ENCODE assay signal across 8 mouse cellular contexts in the genomic region with DNA sequence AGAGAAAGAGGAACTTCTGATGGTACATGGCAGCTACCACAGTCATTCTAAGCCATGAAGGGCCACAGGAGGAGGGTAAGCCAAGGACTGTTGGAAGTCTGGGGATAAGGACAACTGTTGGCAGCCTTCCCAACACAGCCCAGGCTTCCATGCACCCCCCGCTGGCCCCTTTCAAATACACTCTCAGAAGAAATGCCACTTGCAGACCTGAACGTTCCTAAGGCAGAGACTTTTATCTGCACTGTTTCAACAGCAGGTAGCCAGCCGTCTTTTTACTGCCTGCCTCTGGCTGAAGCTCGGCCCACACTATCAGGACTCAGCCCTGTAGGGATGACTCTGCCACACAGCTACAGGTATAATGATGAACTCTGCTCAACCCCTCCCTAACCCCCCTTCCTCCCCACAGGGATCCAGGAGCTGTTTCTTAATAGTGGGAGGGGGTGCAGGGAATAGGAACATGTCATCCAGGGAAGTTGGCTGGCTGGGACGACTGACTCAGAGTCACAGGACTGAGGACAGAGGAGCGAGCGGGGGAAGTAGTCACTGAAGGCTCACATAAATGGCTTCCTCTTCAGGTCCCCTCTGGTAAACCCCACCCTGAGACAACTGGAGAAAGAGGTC. TPM values are rescaled to one million over a fixed set of nuclear protein-coding genes. Genes with fewer than 3 reads are reported as not detected.
DNase-seq lines count a peak whose midpoint lies in the region; ATAC-seq and TF ChIP-seq lines count a peak whose summit lies in the region.

No protein-coding gene starts in this region.

- no peaks in the 10 kb centered on the region for H3K9me3 ChIP-seq in kidney, postnatal 0 days (replicated peaks; ENCODE audit: low read length)
- no peaks in the 10 kb centered on the region for H3K9me3 ChIP-seq in hindbrain, postnatal 0 days (ENCODE audit: low read length)
- no peaks in the 10 kb centered on the region for H3K9me3 ChIP-seq in midbrain, embryonic 15.5 days

- ATAC-seq in kidney, postnatal 0 days (replicated peaks; ENCODE audit: low FRiP score, low read depth): no peak
- no peak for ATAC-seq in hindbrain, postnatal 0 days
- ATAC-seq in midbrain, embryonic 15.5 days (replicated peaks): peak; percentile 28; the same call in 1 of the 2 replicates

- 0 out of 2 replicates have a peak overlapping the region, but pooled peaks have one; percentile 8 for H3K9ac ChIP-seq in kidney, postnatal 0 days (ENCODE audit: low read depth, low read length)
- no peak overlapping the region for H3K9ac ChIP-seq in hindbrain, postnatal 0 days (replicated peaks; ENCODE audit: low read length)
- no peak overlapping the region for H3K9ac ChIP-seq in midbrain, embryonic 15.5 days

- no peak for TF ChIP-seq CTCF in kidney, postnatal 0 days (IDR thresholded peaks at IDR 0.05; ENCODE audit: low read depth)
- TF ChIP-seq CTCF in cortical plate, adult 2 months (IDR thresholded peaks at IDR 0.05; ENCODE audit: extremely low read depth, insufficient read depth, low read length): no peak
- TF ChIP-seq CTCF in hindbrain, postnatal 0 days (IDR thresholded peaks at IDR 0.05; ENCODE audit: low read depth): no peak
- no peak for TF ChIP-seq CTCF in thymus, adult 2 months (IDR thresholded peaks at IDR 0.05; ENCODE audit: borderline replicate concordance, control insufficient read depth, extremely low read depth, insufficient read depth, low read length, poor library complexity)

- H3K36me3 ChIP-seq in kidney, postnatal 0 days (ENCODE audit: insufficient read depth, low read length): 0 out of 2 replicates have a peak, but pooled peaks cover 10% of the 10 kb centered on the region
- H3K36me3 ChIP-seq in hindbrain, postnatal 0 days (ENCODE audit: insufficient read depth, low read length): peaks cover 48% of the 10 kb centered on the region
- peaks cover 51% of the 10 kb centered on the region for H3K36me3 ChIP-seq in midbrain, embryonic 15.5 days (replicated peaks)
- no peaks in the 10 kb centered on the region for H3K36me3 ChIP-seq in thymus, adult 2 months (ENCODE audit: control insufficient read depth, insufficient read depth, low read length)

- WGBS in kidney, postnatal 0 days: 45% methylated on average over 7 of the region's 7 CpGs
- 30% methylated on average over 7 of the region's 7 CpGs for WGBS in hindbrain, postnatal 0 days
- 56% methylated on average over 7 of the region's 7 CpGs for WGBS in midbrain, embryonic 15.5 days
- WGBS in thymus, adult 2 months: 72% methylated on average over 7 of the region's 7 CpGs

- DNase-seq in kidney, postnatal 0 days (ENCODE audit: low spot score): no peak
- DNase-seq in kidney, postnatal 36 days: no peak
- DNase-seq in adrenal gland, postnatal 10 days: peak; percentile 69
- peak; percentile 64 for DNase-seq in hindbrain, postnatal 0 days (ENCODE audit: low spot score)
- no peak for DNase-seq in urinary bladder, postnatal 25 days (ENCODE audit: low spot score)
- no peak for DNase-seq in thymus, adult 2 months

- TF ChIP-seq POLR2A in cortical plate, adult 2 months (IDR thresholded peaks at IDR 0.05; ENCODE audit: extremely low read depth, insufficient read depth, low read length): no peak
- TF ChIP-seq POLR2A in thymus, adult 2 months (IDR thresholded peaks at IDR 0.05; ENCODE audit: control insufficient read depth, extremely low read depth, insufficient read depth, low read length, poor library complexity): no peak

- H3K27ac ChIP-seq in kidney, postnatal 0 days: peak overlapping the region; percentile 72
- H3K27ac ChIP-seq in cortical plate, adult 2 months (ENCODE audit: insufficient read depth, low read length): peak overlapping the region; percentile 66
- H3K27ac ChIP-seq in hindbrain, postnatal 0 days: peak overlapping the region; percentile 73
- peak overlapping the region; percentile 54 for H3K27ac ChIP-seq in midbrain, embryonic 15.5 days
- no peak overlapping the region for H3K27ac ChIP-seq in thymus, adult 2 months (ENCODE audit: control insufficient read depth, insufficient read depth, low read length)

- H3K4me1 ChIP-seq in kidney, postnatal 0 days (replicated peaks; ENCODE audit: insufficient read depth, low read length): peaks cover 47% of the 10 kb centered on the region
- peaks cover 29% of the 10 kb centered on the region for H3K4me1 ChIP-seq in cortical plate, adult 2 months (ENCODE audit: control insufficient read depth, insufficient read depth, low read length)
- H3K4me1 ChIP-seq in hindbrain, postnatal 0 days (ENCODE audit: insufficient read depth, low read length): peaks cover 16% of the 10 kb centered on the region; the same call in 1 of the 2 replicates
- peaks cover 9% of the 10 kb centered on the region; the same call in 1 of the 2 replicates for H3K4me1 ChIP-seq in midbrain, embryonic 15.5 days
- H3K4me1 ChIP-seq in thymus, adult 2 months (replicated peaks; ENCODE audit: control insufficient read depth, insufficient read depth, low read length): peaks cover 11% of the 10 kb centered on the region

- H3K27me3 ChIP-seq in kidney, postnatal 0 days (ENCODE audit: insufficient read depth, low read length): no peaks in the 10 kb centered on the region
- H3K27me3 ChIP-seq in hindbrain, postnatal 0 days (ENCODE audit: insufficient read depth, low read length): no peaks in the 10 kb centered on the region
- H3K27me3 ChIP-seq in midbrain, embryonic 15.5 days (replicated peaks): no peaks in the 10 kb centered on the region
- H3K27me3 ChIP-seq in thymus, adult 2 months (ENCODE audit: control insufficient read depth, insufficient read depth, low read length): no peaks in the 10 kb centered on the region

- H3K4me2 ChIP-seq in kidney, postnatal 0 days (ENCODE audit: low read length): no peak overlapping the region
- no peak overlapping the region for H3K4me2 ChIP-seq in hindbrain, postnatal 0 days (ENCODE audit: low read depth, low read length)
- H3K4me2 ChIP-seq in midbrain, embryonic 15.5 days: no peak overlapping the region

- no peak overlapping the region for H3K4me3 ChIP-seq in kidney, postnatal 0 days (replicated peaks; ENCODE audit: low read depth, low read length)
- no peak overlapping the region for H3K4me3 ChIP-seq in cortical plate, adult 2 months (ENCODE audit: insufficient read depth, low read length)
- no peak overlapping the region for H3K4me3 ChIP-seq in hindbrain, postnatal 0 days (ENCODE audit: low read length)
- H3K4me3 ChIP-seq in midbrain, embryonic 15.5 days: no peak overlapping the region
- no peak overlapping the region for H3K4me3 ChIP-seq in thymus, adult 2 months (ENCODE audit: control insufficient read depth, insufficient read depth, low read length)

RNA-seq across cellular contexts. Expression of a gene that starts 24.5 kb away (rescaled TPM):
- polyA plus RNA-seq in kidney, postnatal 0 days (2015; fragmentation: Nextera tagmentation; extraction: Ambion mirVana): 42.6 and 44.5 TPM in 2 replicates
- total RNA-seq in adrenal gland, postnatal 10 days (2021): 100 to 1,000 TPM; 170 to 208 TPM
- polyA plus RNA-seq in cortical plate, adult 2 months (2012; rRNA removed): 294 and 309 TPM in 2 replicates
- 245 TPM in 2 replicates for total RNA-seq in hindbrain, postnatal 0 days (2014; rRNA removed)
- polyA plus RNA-seq in hindbrain, postnatal 0 days (2015; fragmentation: Nextera tagmentation; extraction: Ambion mirVana): 73.7 and 75.5 TPM in 2 replicates
- 117 and 119 TPM in 2 replicates for polyA plus RNA-seq in midbrain, embryonic 15.5 days (2015; fragmentation: Nextera tagmentation; extraction: Ambion mirVana)
- 35.3 and 40.3 TPM in 2 replicates for polyA plus RNA-seq in thymus, adult 2 months (2012; rRNA removed)

RNA-seq across cellular contexts. Expression of a gene that starts 46.4 kb away (rescaled TPM):
- 26.2 and 27.0 TPM in 2 replicates for polyA plus RNA-seq in kidney, postnatal 0 days (2015; fragmentation: Nextera tagmentation; extraction: Ambion mirVana)
- 10 to 100 TPM; 64.7 to 67.8 TPM for total RNA-seq in adrenal gland, postnatal 10 days (2021)
- polyA plus RNA-seq in cortical plate, adult 2 months (2012; rRNA removed): 11.9 and 12.6 TPM in 2 replicates
- 5.3 and 9.5 TPM in 2 replicates for total RNA-seq in hindbrain, postnatal 0 days (2014; rRNA removed)
- polyA plus RNA-seq in hindbrain, postnatal 0 days (2015; fragmentation: Nextera tagmentation; extraction: Ambion mirVana): 4.7 and 5.3 TPM in 2 replicates
- polyA plus RNA-seq in midbrain, embryonic 15.5 days (2015; fragmentation: Nextera tagmentation; extraction: Ambion mirVana): 5.8 and 5.9 TPM in 2 replicates
- polyA plus RNA-seq in thymus, adult 2 months (2012; rRNA removed): 168 and 185 TPM in 2 replicates

Comparison
In these comparisons a context has a peak if more than half of its experiments do, and no peak if none do; other contexts are left out.
1. DNase-seq: peak in adrenal gland, postnatal 10 days (single experiment) and hindbrain, postnatal 0 days (single experiment); none in kidney, postnatal 0 days (single experiment), kidney, postnatal 36 days (0 of 2), urinary bladder, postnatal 25 days (single experiment) and thymus, adult 2 months (single experiment).